Mouse (Mus musculus): ENCODE data around the gene 5730455P16Rik. TPM values are rescaled to one million over a fixed set of nuclear protein-coding genes. Genes with fewer than 3 reads are reported as not detected.

Gene 5730455P16Rik
- polyA plus RNA-seq, 1 experiment from 2014 or later: 26.9 TPM

GRCm38 (mm10) chr11:80315743-80316639, 61.8 kb downstream of the 5730455P16Rik start:
- DNase-seq (ENCODE audit: low spot score): no peak
- H3K4me1 ChIP-seq (replicated peaks; ENCODE audit: control insufficient read depth, insufficient read depth, low read length): peaks cover 30% of the 10 kb centered on the region
- H3K27me3 ChIP-seq (ENCODE audit: control insufficient read depth, insufficient read depth, low read length): no peaks in the 10 kb centered on the region
- 42% methylated on average over 10 of the region's 10 CpGs for WGBS
- no peak overlapping the region for H3K4me2 ChIP-seq (ENCODE audit: low read depth, low read length, severe bottlenecking)
- no peak overlapping the region for H3K9ac ChIP-seq (ENCODE audit: low read length)
- no peaks in the 10 kb centered on the region for H3K36me3 ChIP-seq (ENCODE audit: control insufficient read depth, insufficient read depth, low read length)
- peak overlapping the region; percentile 66 for H3K27ac ChIP-seq (ENCODE audit: low read depth, low read length)
- peak; percentile 75 for ATAC-seq (replicated peaks; ENCODE audit: low FRiP score)
- H3K9me3 ChIP-seq (ENCODE audit: control insufficient read depth, low read length): no peaks in the 10 kb centered on the region
- no peak overlapping the region for H3K4me3 ChIP-seq (ENCODE audit: low read depth, low read length)

DNA sequence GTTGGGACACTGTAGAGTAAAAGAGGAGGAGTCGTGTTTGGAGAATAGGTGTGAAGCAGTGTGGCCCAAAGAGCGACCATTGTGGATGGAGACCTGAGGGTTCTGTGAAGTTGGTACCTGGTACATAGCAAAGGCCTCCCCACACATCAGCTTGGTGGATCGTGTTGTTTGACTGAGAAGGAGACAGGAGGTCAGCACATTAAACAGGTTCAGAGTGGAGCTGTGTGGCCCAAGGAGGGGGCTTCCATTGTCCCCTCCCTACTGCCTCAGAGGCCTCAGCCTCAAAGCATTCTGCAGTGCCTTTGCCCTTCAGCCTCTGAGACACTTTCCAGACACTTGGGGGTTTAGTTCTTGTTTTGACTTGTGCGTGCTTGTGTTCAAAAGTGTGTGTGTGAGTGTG, 63.9 kb downstream of the 5730455P16Rik start:
- WGBS: 82% methylated on average over 4 of the region's 4 CpGs
- Histone ChIP-seq H3K4me1 (replicated peaks; ENCODE audit: control insufficient read depth, insufficient read depth, low read length) (peaks cover 28% of the 10 kb centered on the region), H3K36me3 (ENCODE audit: control insufficient read depth, insufficient read depth, low read length) (no peaks in the 10 kb centered on the region), H3K9ac (ENCODE audit: low read length) (no peak overlapping the region), H3K9me3 (ENCODE audit: control insufficient read depth, low read length) (no peaks in the 10 kb centered on the region), H3K27ac (ENCODE audit: low read depth, low read length) (no peak overlapping the region), H3K4me3 (ENCODE audit: low read depth, low read length) (no peak overlapping the region), H3K4me2 (ENCODE audit: low read depth, low read length, severe bottlenecking) (no peak overlapping the region), H3K27me3 (ENCODE audit: control insufficient read depth, insufficient read depth, low read length) (no peaks in the 10 kb centered on the region)
- DNase-seq (ENCODE audit: low spot score): no peak
- ATAC-seq (replicated peaks; ENCODE audit: low FRiP score): no peak

DNA sequence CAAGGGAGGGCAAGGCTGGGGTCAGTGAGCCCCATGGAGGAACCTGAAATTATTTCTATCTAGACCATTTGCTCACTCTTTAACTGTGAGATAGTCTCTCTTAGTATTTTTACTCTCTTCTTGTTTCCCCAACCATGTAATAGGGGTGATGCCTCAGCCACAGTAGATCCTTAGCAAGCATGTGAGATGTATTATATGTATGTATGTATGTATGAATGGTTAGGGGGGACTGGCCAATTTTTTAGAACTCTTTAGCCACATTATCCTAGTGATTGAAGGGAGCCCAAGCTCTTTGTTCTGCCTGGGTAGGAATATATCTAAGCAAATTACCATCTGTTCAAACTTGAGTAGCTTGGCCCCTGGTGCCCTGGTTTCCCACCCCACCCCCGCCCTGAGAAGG, 64.4 kb downstream of the 5730455P16Rik start:
- H3K4me3 ChIP-seq (ENCODE audit: low read depth, low read length): no peak overlapping the region
- H3K36me3 ChIP-seq (ENCODE audit: control insufficient read depth, insufficient read depth, low read length): no peaks in the 10 kb centered on the region
- no peak overlapping the region for H3K9ac ChIP-seq (ENCODE audit: low read length)
- no peak for DNase-seq (ENCODE audit: low spot score)
- no peak for ATAC-seq (replicated peaks; ENCODE audit: low FRiP score)
- H3K27ac ChIP-seq (ENCODE audit: low read depth, low read length): peak overlapping the region; percentile 81
- H3K4me1 ChIP-seq (replicated peaks; ENCODE audit: control insufficient read depth, insufficient read depth, low read length): peaks cover 25% of the 10 kb centered on the region
- H3K27me3 ChIP-seq (ENCODE audit: control insufficient read depth, insufficient read depth, low read length): no peaks in the 10 kb centered on the region
- H3K4me2 ChIP-seq (ENCODE audit: low read depth, low read length, severe bottlenecking): no peak overlapping the region
- 82% methylated on average over 1 of the region's 1 CpGs for WGBS
- no peaks in the 10 kb centered on the region for H3K9me3 ChIP-seq (ENCODE audit: control insufficient read depth, low read length)

GRCm38 (mm10) chr11:80312565-80312964, 65.3 kb downstream of the 5730455P16Rik start:
- Histone ChIP-seq H3K4me2 (ENCODE audit: low read depth, low read length, severe bottlenecking) (no peak overlapping the region), H3K36me3 (ENCODE audit: control insufficient read depth, insufficient read depth, low read length) (no peaks in the 10 kb centered on the region), H3K27ac (ENCODE audit: low read depth, low read length) (peak overlapping the region; percentile 81), H3K9ac (ENCODE audit: low read length) (no peak overlapping the region), H3K4me3 (ENCODE audit: low read depth, low read length) (no peak overlapping the region), H3K9me3 (ENCODE audit: control insufficient read depth, low read length) (no peaks in the 10 kb centered on the region), H3K4me1 (replicated peaks; ENCODE audit: control insufficient read depth, insufficient read depth, low read length) (peaks cover 22% of the 10 kb centered on the region), H3K27me3 (ENCODE audit: control insufficient read depth, insufficient read depth, low read length) (no peaks in the 10 kb centered on the region)
- no peak for DNase-seq (ENCODE audit: low spot score)
- ATAC-seq (replicated peaks; ENCODE audit: low FRiP score): no peak
- WGBS: 9% methylated on average over 6 of the region's 6 CpGs

DNA sequence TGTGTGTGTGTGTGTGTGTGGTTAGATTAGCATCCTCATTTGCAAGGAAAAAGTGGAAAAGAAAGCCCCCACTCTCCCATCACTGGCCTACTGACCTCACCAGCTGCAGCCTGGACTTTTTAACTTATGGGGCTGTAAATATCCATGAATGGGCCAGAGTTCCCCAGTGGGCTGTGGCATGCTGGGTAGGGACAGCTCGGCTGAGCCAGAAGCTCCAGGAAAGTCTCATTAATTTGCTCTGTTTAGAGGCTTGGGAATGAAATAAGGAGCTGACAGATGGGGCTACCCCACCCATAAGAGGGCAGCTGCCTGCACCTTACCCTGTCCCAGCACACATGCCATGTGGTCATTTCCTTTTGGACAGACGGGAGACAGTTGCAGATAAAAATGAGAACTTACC, 65.8 kb downstream of the 5730455P16Rik start:
- no peak for DNase-seq (ENCODE audit: low spot score)
- WGBS: 33% methylated on average over 2 of the region's 2 CpGs
- no peak overlapping the region for H3K4me3 ChIP-seq (ENCODE audit: low read depth, low read length)
- peak; percentile 50 for ATAC-seq (replicated peaks; ENCODE audit: low FRiP score)
- H3K36me3 ChIP-seq (ENCODE audit: control insufficient read depth, insufficient read depth, low read length): no peaks in the 10 kb centered on the region
- H3K4me2 ChIP-seq (ENCODE audit: low read depth, low read length, severe bottlenecking): no peak overlapping the region
- H3K4me1 ChIP-seq (replicated peaks; ENCODE audit: control insufficient read depth, insufficient read depth, low read length): peaks cover 22% of the 10 kb centered on the region
- H3K27ac ChIP-seq (ENCODE audit: low read depth, low read length): peak overlapping the region; percentile 81
- no peaks in the 10 kb centered on the region for H3K27me3 ChIP-seq (ENCODE audit: control insufficient read depth, insufficient read depth, low read length)
- H3K9me3 ChIP-seq (ENCODE audit: control insufficient read depth, low read length): no peaks in the 10 kb centered on the region
- H3K9ac ChIP-seq (ENCODE audit: low read length): no peak overlapping the region

DNA sequence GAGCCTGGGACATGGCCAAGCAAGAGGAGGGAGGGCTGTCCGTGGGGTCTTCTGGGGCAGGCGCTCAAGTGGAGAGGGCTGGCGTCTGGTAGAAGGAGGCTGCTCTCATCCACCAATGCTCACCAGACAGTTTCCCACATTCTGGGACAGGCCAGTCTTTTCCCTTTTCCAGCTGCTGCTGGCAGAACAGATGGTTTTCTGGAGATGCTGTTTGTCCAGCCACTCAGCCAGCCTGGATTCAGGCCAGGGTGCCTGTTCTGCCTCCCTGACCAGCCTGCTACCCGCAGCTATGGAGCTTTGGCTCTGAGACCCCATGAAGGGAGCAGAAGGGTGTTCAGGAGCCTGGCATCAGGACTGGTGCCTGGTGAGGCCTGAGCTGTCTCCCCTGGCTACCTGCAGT, 66.6 kb downstream of the 5730455P16Rik start:
- WGBS: 71% methylated on average over 4 of the region's 4 CpGs
- no peak for ATAC-seq (replicated peaks; ENCODE audit: low FRiP score)
- no peak overlapping the region for H3K4me3 ChIP-seq (ENCODE audit: low read depth, low read length)
- H3K4me2 ChIP-seq (ENCODE audit: low read depth, low read length, severe bottlenecking): no peak overlapping the region
- no peaks in the 10 kb centered on the region for H3K36me3 ChIP-seq (ENCODE audit: control insufficient read depth, insufficient read depth, low read length)
- H3K4me1 ChIP-seq (replicated peaks; ENCODE audit: control insufficient read depth, insufficient read depth, low read length): peaks cover 22% of the 10 kb centered on the region
- no peaks in the 10 kb centered on the region for H3K9me3 ChIP-seq (ENCODE audit: control insufficient read depth, low read length)
- no peaks in the 10 kb centered on the region for H3K27me3 ChIP-seq (ENCODE audit: control insufficient read depth, insufficient read depth, low read length)
- H3K27ac ChIP-seq (ENCODE audit: low read depth, low read length): no peak overlapping the region
- H3K9ac ChIP-seq (ENCODE audit: low read length): no peak overlapping the region
- DNase-seq (ENCODE audit: low spot score): no peak

Other genes with a start within 250 kb of the 5730455P16Rik start
- 31.8 and 32.1 TPM in 2 replicates for gene Tefm, start 235.9 kb downstream of the 5730455P16Rik start, polyA plus RNA-seq (2014; fragmentation: Nextera tagmentation; extraction: Ambion mirVana)
- gene Adap2, start 223.9 kb downstream of the 5730455P16Rik start, polyA plus RNA-seq (2014; fragmentation: Nextera tagmentation; extraction: Ambion mirVana): 0.24 and 0.68 TPM in 2 replicates
- gene Rnf135, start 194.2 kb downstream of the 5730455P16Rik start, polyA plus RNA-seq (2014; fragmentation: Nextera tagmentation; extraction: Ambion mirVana): 3.0 and 3.3 TPM in 2 replicates
- 63.1 and 73.7 TPM in 2 replicates for gene Rhot1, start 169.0 kb downstream of the 5730455P16Rik start, polyA plus RNA-seq (2014; fragmentation: Nextera tagmentation; extraction: Ambion mirVana)
- gene Rhbdl3, start 77.1 kb downstream of the 5730455P16Rik start, polyA plus RNA-seq (2014; fragmentation: Nextera tagmentation; extraction: Ambion mirVana): 9.0 and 10.8 TPM in 2 replicates
- 335 and 363 TPM in 2 replicates for gene Zfp207, start 5.2 kb upstream of the 5730455P16Rik start, polyA plus RNA-seq (2014; fragmentation: Nextera tagmentation; extraction: Ambion mirVana)
- gene Psmd11, start 50.6 kb upstream of the 5730455P16Rik start, polyA plus RNA-seq (2014; fragmentation: Nextera tagmentation; extraction: Ambion mirVana): 333 and 347 TPM in 2 replicates
- gene Cdk5r1, start 99.0 kb upstream of the 5730455P16Rik start, polyA plus RNA-seq (2014; fragmentation: Nextera tagmentation; extraction: Ambion mirVana): 15.7 and 18.4 TPM in 2 replicates

All from forebrain, embryonic 11.5 days (tissue).